Mouse (Mus musculus): Measurements from ENCODE around the gene Mical2. TPM values are rescaled to one million over a fixed set of nuclear protein-coding genes. Genes with fewer than 3 reads are reported as not detected.

Mical2 gene
- polyA plus RNA-seq, 1 experiment from 2014 or later = 3.4 TPM

- Histone ChIP-seq H3K36me3 (no peaks in the 10 kb centered on the region), H3K27ac (no peak overlapping the region), H3K27me3 (replicated peaks) (no peaks in the 10 kb centered on the region), H3K4me2 (no peak overlapping the region), H3K9ac (no peak overlapping the region), H3K9me3 (replicated peaks) (no peaks in the 10 kb centered on the region), H3K4me3 (no peak overlapping the region), H3K4me1 (peaks cover 9% of the 10 kb centered on the region; the same call in 1 of the 2 replicates)
- 46% methylated on average over 12 of the region's 12 CpGs for WGBS (ENCODE audit: insufficient replicate concordance)
- no peak for ATAC-seq
Measured at GRCm38 (mm10) chr7:112444152-112444984, 218.7 kb downstream of the Mical2 start.

- H3K9ac ChIP-seq = no peak overlapping the region
- H3K27ac ChIP-seq = no peak overlapping the region
- H3K36me3 ChIP-seq = no peaks in the 10 kb centered on the region
- 48% methylated on average over 9 of the region's 9 CpGs for WGBS (ENCODE audit: insufficient replicate concordance)
- peaks cover 9% of the 10 kb centered on the region; the same call in 1 of the 2 replicates for H3K4me1 ChIP-seq
- H3K4me3 ChIP-seq = no peak overlapping the region
- no peaks in the 10 kb centered on the region for H3K9me3 ChIP-seq (replicated peaks)
- H3K4me2 ChIP-seq = no peak overlapping the region
- no peaks in the 10 kb centered on the region for H3K27me3 ChIP-seq (replicated peaks)
- no peak for ATAC-seq
Measured at GRCm38 (mm10) chr7:112444985-112445367, 219.3 kb downstream of the Mical2 start.

- Histone ChIP-seq H3K27me3 (replicated peaks) (no peaks in the 10 kb centered on the region), H3K4me2 (no peak overlapping the region), H3K27ac (no peak overlapping the region), H3K4me1 (peaks cover 9% of the 10 kb centered on the region; the same call in 1 of the 2 replicates), H3K4me3 (no peak overlapping the region), H3K36me3 (no peaks in the 10 kb centered on the region), H3K9ac (no peak overlapping the region), H3K9me3 (replicated peaks) (no peaks in the 10 kb centered on the region)
- ATAC-seq = no peak
- 62% methylated on average over 4 of the region's 4 CpGs for whole genome bisulfite sequencing (ENCODE audit: insufficient replicate concordance)
Measured at GRCm38 (mm10) chr7:112446498-112446897, 220.8 kb downstream of the Mical2 start.

GRCm38 (mm10) chr7:112449954-112450700 lies 224.5 kb downstream of the Mical2 start:
- H3K27me3 ChIP-seq (replicated peaks) = no peaks in the 10 kb centered on the region
- no peaks in the 10 kb centered on the region for H3K36me3 ChIP-seq
- H3K4me2 ChIP-seq = no peak overlapping the region
- H3K4me1 ChIP-seq = no peaks in the 10 kb centered on the region
- 0 out of 2 replicates have a peak, but pooled peaks have one; percentile 37 for ATAC-seq
- H3K4me3 ChIP-seq = no peak overlapping the region
- no peaks in the 10 kb centered on the region for H3K9me3 ChIP-seq (replicated peaks)
- H3K27ac ChIP-seq = no peak overlapping the region
- H3K9ac ChIP-seq = no peak overlapping the region
- 54% methylated on average over 8 of the region's 8 CpGs for WGBS (ENCODE audit: insufficient replicate concordance)

- no peaks in the 10 kb centered on the region for H3K9me3 ChIP-seq (replicated peaks)
- no peaks in the 10 kb centered on the region for H3K27me3 ChIP-seq (replicated peaks)
- H3K4me3 ChIP-seq = no peak overlapping the region
- ATAC-seq = no peak
- H3K4me2 ChIP-seq = no peak overlapping the region
- 56% methylated on average over 5 of the region's 5 CpGs for WGBS (ENCODE audit: insufficient replicate concordance)
- H3K36me3 ChIP-seq = no peaks in the 10 kb centered on the region
- no peaks in the 10 kb centered on the region for H3K4me1 ChIP-seq
- no peak overlapping the region for H3K27ac ChIP-seq
- H3K9ac ChIP-seq = no peak overlapping the region
Measured at GRCm38 (mm10) chr7:112452471-112452870, 226.8 kb downstream of the Mical2 start.

- no peak overlapping the region for H3K9ac ChIP-seq
- no peaks in the 10 kb centered on the region for H3K36me3 ChIP-seq
- H3K27ac ChIP-seq = peak overlapping the region; percentile 61; the same call in 1 of the 2 replicates
- ATAC-seq = no peak
- H3K4me2 ChIP-seq = no peak overlapping the region
- 29% methylated on average over 3 of the region's 3 CpGs for WGBS (ENCODE audit: insufficient replicate concordance)
- H3K9me3 ChIP-seq (replicated peaks) = no peaks in the 10 kb centered on the region
- H3K4me1 ChIP-seq = no peaks in the 10 kb centered on the region
- H3K27me3 ChIP-seq (replicated peaks) = no peaks in the 10 kb centered on the region
- H3K4me3 ChIP-seq = no peak overlapping the region
Measured at GRCm38 (mm10) chr7:112453805-112454214, 228.2 kb downstream of the Mical2 start.

- H3K4me3 ChIP-seq = no peak overlapping the region
- peak overlapping the region; percentile 61 for H3K27ac ChIP-seq
- 58% methylated on average over 6 of the region's 6 CpGs for WGBS (ENCODE audit: insufficient replicate concordance)
- no peaks in the 10 kb centered on the region for H3K9me3 ChIP-seq (replicated peaks)
- H3K27me3 ChIP-seq (replicated peaks) = no peaks in the 10 kb centered on the region
- no peak for ATAC-seq
- no peak overlapping the region for H3K4me2 ChIP-seq
- H3K36me3 ChIP-seq = no peaks in the 10 kb centered on the region
- no peaks in the 10 kb centered on the region for H3K4me1 ChIP-seq
- no peak overlapping the region for H3K9ac ChIP-seq
Measured at GRCm38 (mm10) chr7:112454380-112454779, 228.7 kb downstream of the Mical2 start.

GRCm38 (mm10) chr7:112454951-112455350 lies 229.3 kb downstream of the Mical2 start:
- Histone ChIP-seq H3K9me3 (replicated peaks) (no peaks in the 10 kb centered on the region), H3K4me2 (no peak overlapping the region), H3K36me3 (no peaks in the 10 kb centered on the region), H3K4me1 (no peaks in the 10 kb centered on the region), H3K9ac (no peak overlapping the region), H3K27me3 (replicated peaks) (no peaks in the 10 kb centered on the region), H3K4me3 (no peak overlapping the region), H3K27ac (no peak overlapping the region)
- 89% methylated on average over 2 of the region's 2 CpGs for WGBS (ENCODE audit: insufficient replicate concordance)
- ATAC-seq = no peak

- ATAC-seq = no peak
- Histone ChIP-seq H3K27ac (no peak overlapping the region), H3K27me3 (replicated peaks) (no peaks in the 10 kb centered on the region), H3K9ac (no peak overlapping the region), H3K9me3 (replicated peaks) (no peaks in the 10 kb centered on the region), H3K4me3 (no peak overlapping the region), H3K4me2 (no peak overlapping the region), H3K4me1 (no peaks in the 10 kb centered on the region), H3K36me3 (no peaks in the 10 kb centered on the region)
- 82% methylated on average over 5 of the region's 5 CpGs for WGBS (ENCODE audit: insufficient replicate concordance)
Measured at GRCm38 (mm10) chr7:112455566-112456110, 230.0 kb downstream of the Mical2 start.

- no peaks in the 10 kb centered on the region for H3K27me3 ChIP-seq (replicated peaks)
- no peaks in the 10 kb centered on the region for H3K36me3 ChIP-seq
- H3K4me3 ChIP-seq = no peak overlapping the region
- ATAC-seq = no peak
- no peaks in the 10 kb centered on the region for H3K9me3 ChIP-seq (replicated peaks)
- no peak overlapping the region for H3K9ac ChIP-seq
- H3K27ac ChIP-seq = no peak overlapping the region
- 71% methylated on average over 4 of the region's 4 CpGs for WGBS (ENCODE audit: insufficient replicate concordance)
- H3K4me1 ChIP-seq = no peaks in the 10 kb centered on the region
- no peak overlapping the region for H3K4me2 ChIP-seq
Measured at GRCm38 (mm10) chr7:112457373-112457772, 231.7 kb downstream of the Mical2 start.

GRCm38 (mm10) chr7:112457920-112458319 lies 232.3 kb downstream of the Mical2 start:
- ATAC-seq = no peak
- Histone ChIP-seq H3K9ac (no peak overlapping the region), H3K4me2 (no peak overlapping the region), H3K36me3 (no peaks in the 10 kb centered on the region), H3K27ac (no peak overlapping the region), H3K27me3 (replicated peaks) (no peaks in the 10 kb centered on the region), H3K4me1 (no peaks in the 10 kb centered on the region; the same call in 1 of the 2 replicates), H3K9me3 (replicated peaks) (no peaks in the 10 kb centered on the region), H3K4me3 (no peak overlapping the region)
- WGBS (ENCODE audit: insufficient replicate concordance) = 57% methylated on average over 4 of the region's 4 CpGs

- 77% methylated on average over 5 of the region's 5 CpGs for WGBS (ENCODE audit: insufficient replicate concordance)
Measured at GRCm38 (mm10) chr7:112458440-112458839, 232.8 kb downstream of the Mical2 start.

More at GRCm38 (mm10) chr7:112458440-112458839, 232.8 kb downstream of the Mical2 start:
- no peaks in the 10 kb centered on the region for H3K27me3 ChIP-seq (replicated peaks)
- H3K9ac ChIP-seq = no peak overlapping the region
- no peak overlapping the region for H3K27ac ChIP-seq
- ATAC-seq = no peak
- H3K9me3 ChIP-seq (replicated peaks) = no peaks in the 10 kb centered on the region
- no peak overlapping the region for H3K4me3 ChIP-seq
- no peaks in the 10 kb centered on the region; the same call in 1 of the 2 replicates for H3K4me1 ChIP-seq
- H3K4me2 ChIP-seq = no peak overlapping the region
- H3K36me3 ChIP-seq = no peaks in the 10 kb centered on the region
